Mouse (Mus musculus) forebrain, embryonic 13.5 days (tissue): ENCODE results near the gene Taar7e. TPM values are rescaled to one million over a fixed set of nuclear protein-coding genes. Genes with fewer than 3 reads are reported as not detected.
"Not testable (repeated sequence)": the region's sequence is repeated elsewhere in the genome, so short reads cannot be mapped to it uniquely, and the experiment has no call there.

Experiments used
- ATAC-seq: fragments of 200-750 bp; cut with Nextera tagmentation; 2 replicates; pipeline ENCODE4 v1.8.0; 2017
- H3K27ac ChIP-seq: fragments of 300-500 bp; sonication (generic); 2 replicates; pipeline ENCODE4 v1.5.1; 2015; ENCODE audit warnings: inconsistent platforms, mild to moderate bottlenecking, moderate library complexity
- H3K27me3 ChIP-seq: fragments of 300-500 bp; sonication (generic); 2 replicates; pipeline ENCODE4 v1.6.1; 2015; ENCODE audit warnings: mild to moderate bottlenecking, inconsistent platforms
- H3K36me3 ChIP-seq: fragments of 300-500 bp; sonication (generic); 2 replicates; pipeline ENCODE4 v1.6.1; 2015; ENCODE audit warnings: mild to moderate bottlenecking, inconsistent platforms; ENCODE audit not compliant: poor library complexity, severe bottlenecking
- H3K4me1 ChIP-seq: fragments of 300-500 bp; sonication (generic); 2 replicates; pipeline ENCODE4 v1.6.1; 2015; ENCODE audit warnings: inconsistent platforms
- H3K4me2 ChIP-seq: fragments of 300-500 bp; sonication (generic); 2 replicates; pipeline ENCODE4 v1.6.1; 2015; ENCODE audit warnings: inconsistent platforms, mild to moderate bottlenecking, moderate library complexity
- H3K4me3 ChIP-seq: fragments of 300-500 bp; sonication (generic); 2 replicates; pipeline ENCODE4 v1.5.1; 2015; ENCODE audit warnings: mild to moderate bottlenecking, inconsistent platforms
- H3K9ac ChIP-seq: fragments of 300-500 bp; sonication (generic); 2 replicates; pipeline ENCODE4 v1.6.1; 2015; ENCODE audit warnings: mild to moderate bottlenecking, inconsistent platforms
- H3K9me3 ChIP-seq: fragments of 300-500 bp; sonication (generic); replicated peaks from 2 replicates; pipeline ENCODE4 v1.6.1; 2016; ENCODE audit warnings: inconsistent platforms
- WGBS: fragments of 180-500 bp; shearing (Covaris S2); methylation state at CpG from one replicate; pipeline ENCODE4 v1.1.7; 2015; 5-methylcytosine and 5-hydroxymethylcytosine counted together
- polyA plus RNA-seq: library from polyadenylated mRNA; unstranded; fragments of >200 nt; fragmentation: Nextera tagmentation; extraction: Ambion mirVana; gene quantifications from 2 replicates; pipeline ENCODE4 v1.2.1, GENCODE M21; 2015

The Taar7e gene
- polyA plus RNA-seq, 1 experiment from 2014 or later: not detected

DNA sequence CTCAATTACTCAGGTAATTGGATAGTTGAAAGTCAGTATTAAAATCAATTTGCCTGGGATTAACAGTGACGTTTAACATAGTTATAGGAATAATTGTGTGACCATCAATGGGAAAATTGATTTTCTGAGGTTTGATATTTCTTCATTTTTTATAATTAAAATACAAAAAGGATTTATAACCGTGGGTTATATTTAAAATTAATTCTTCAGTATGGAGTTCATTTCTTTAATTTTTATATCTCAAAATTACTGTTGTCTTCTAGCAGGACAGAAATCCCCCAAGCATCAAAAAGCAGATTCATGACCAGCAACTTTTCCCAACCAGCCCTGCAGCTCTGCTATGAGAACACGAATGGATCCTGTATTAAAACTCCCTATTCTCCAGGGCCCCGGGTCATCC lies 38.8 kb downstream of the Taar7e start, which contains the start of gene Taar8a:
Taar8a (plus strand) TSS at position 301 of the 400 bp plus-strand sequence.
- not testable (repeated sequence) for H3K36me3 ChIP-seq, H3K9ac ChIP-seq, H3K27ac ChIP-seq, H3K27me3 ChIP-seq, H3K4me2 ChIP-seq, H3K4me3 ChIP-seq, H3K4me1 ChIP-seq, H3K9me3 ChIP-seq, ATAC-seq
- 84% methylated on average over 2 of the region's 4 CpGs for WGBS

DNA sequence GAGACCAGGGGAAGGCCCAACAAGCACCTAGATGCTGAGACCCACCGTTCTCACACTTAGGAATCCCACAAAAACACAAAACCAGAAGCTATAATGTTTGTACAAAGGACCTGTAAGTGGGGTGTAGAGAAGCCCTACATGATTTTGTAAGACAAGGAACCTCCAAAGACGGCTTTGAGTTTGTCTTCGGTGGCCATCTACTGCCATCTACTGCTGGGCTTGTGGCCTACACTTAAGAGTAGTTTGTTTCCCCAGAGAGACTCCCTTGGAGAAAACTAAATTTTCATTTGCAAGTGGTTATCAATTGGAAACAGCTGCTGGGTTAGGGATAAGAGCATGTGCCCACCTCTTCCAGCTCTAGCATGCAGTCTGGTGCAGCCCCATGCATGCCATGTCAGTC lies 42.8 kb downstream of the Taar7e start:
- Histone ChIP-seq H3K4me1 (no peaks in the 10 kb centered on the region), H3K4me2 (no peak overlapping the region), H3K4me3 (no peak overlapping the region), H3K27ac (no peak overlapping the region), H3K36me3 (no peaks in the 10 kb centered on the region), H3K27me3 (no peaks in the 10 kb centered on the region), H3K9me3 (no peaks in the 10 kb centered on the region), H3K9ac (no peak overlapping the region)
- peak; percentile 58 for ATAC-seq
- 47% methylated on average over 3 of the region's 3 CpGs for WGBS

DNA sequence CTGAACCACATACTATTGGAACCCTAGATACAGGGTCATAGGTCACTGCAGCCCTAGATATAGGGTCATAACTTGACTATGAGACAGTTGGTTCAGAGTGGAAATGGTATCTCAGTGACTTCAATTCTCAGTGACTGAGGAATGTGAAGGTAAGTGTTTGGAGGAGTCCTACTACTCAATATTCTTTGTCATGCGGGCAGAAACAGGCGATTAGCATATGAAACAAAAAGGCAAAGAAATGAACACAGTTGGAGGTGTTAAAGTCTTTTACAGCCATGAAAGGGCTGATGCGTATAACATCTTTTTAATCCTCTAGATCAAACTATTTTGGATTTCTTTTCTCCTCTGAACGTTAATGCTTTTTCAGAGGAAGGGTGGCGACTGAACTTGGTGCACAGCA lies 48.5 kb downstream of the Taar7e start:
- no peaks in the 10 kb centered on the region for H3K9me3 ChIP-seq
- H3K9ac ChIP-seq: no peak overlapping the region
- 32% methylated on average over 5 of the region's 5 CpGs for WGBS
- H3K4me3 ChIP-seq: no peak overlapping the region
- no peak overlapping the region for H3K4me2 ChIP-seq
- no peak for ATAC-seq
- no peak overlapping the region for H3K27ac ChIP-seq
- H3K27me3 ChIP-seq: no peaks in the 10 kb centered on the region
- H3K4me1 ChIP-seq: no peaks in the 10 kb centered on the region
- no peaks in the 10 kb centered on the region for H3K36me3 ChIP-seq

DNA sequence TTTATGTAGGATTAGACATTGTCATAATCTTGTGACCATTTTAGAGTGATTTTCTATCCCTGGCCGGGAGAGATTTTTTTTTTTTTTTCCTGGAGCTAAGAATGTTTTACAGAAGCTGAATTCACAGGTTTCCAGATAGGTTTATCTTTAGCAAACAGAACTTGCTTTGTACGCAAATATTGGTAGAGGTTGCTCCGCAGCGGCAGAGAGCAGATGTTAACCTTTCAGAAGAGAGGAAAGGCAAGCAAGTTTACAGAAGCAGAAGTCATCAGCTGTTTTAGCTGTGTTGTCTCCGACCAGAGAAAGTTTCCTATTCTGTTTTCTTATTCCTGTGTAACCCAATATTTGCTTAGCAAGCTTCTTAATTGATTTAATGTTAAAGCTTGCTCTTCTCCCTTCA lies 49.1 kb downstream of the Taar7e start:
- WGBS: 91% methylated on average over 5 of the region's 5 CpGs
- H3K4me3 ChIP-seq: no peak overlapping the region
- ATAC-seq: no peak

DNA sequence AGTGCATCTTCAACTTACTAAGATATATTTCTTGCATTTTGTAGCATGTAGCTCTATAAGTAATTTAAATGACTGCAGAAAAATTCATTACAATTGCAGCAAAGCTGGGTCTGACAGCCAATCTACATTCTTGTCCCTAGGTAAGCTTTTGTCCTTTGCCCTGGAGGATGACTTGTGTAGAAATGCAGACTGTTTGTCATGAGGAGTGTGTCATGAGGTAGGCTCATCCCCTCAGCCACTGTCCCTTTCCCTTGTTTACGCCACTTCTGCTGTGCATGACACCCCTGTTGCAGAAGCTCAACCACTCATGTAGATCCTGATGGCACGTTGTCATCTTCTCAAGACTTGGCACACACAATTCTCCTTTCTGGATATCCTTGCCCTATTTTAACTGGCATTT lies 49.8 kb downstream of the Taar7e start:
- WGBS: 86% methylated on average over 2 of the region's 2 CpGs
- Histone ChIP-seq H3K27me3 (no peaks in the 10 kb centered on the region), H3K36me3 (no peaks in the 10 kb centered on the region), H3K9me3 (no peaks in the 10 kb centered on the region), H3K27ac (no peak overlapping the region), H3K4me1 (no peaks in the 10 kb centered on the region), H3K9ac (no peak overlapping the region), H3K4me2 (no peak overlapping the region), H3K4me3 (no peak overlapping the region)
- no peak for ATAC-seq

More for the DNA sequence above, 49.1 kb downstream of the Taar7e start:
- Histone ChIP-seq H3K4me2 (no peak overlapping the region), H3K9me3 (no peaks in the 10 kb centered on the region), H3K36me3 (no peaks in the 10 kb centered on the region), H3K27me3 (no peaks in the 10 kb centered on the region), H3K27ac (no peak overlapping the region), H3K9ac (no peak overlapping the region), H3K4me1 (no peaks in the 10 kb centered on the region)

Other genes starting within 250 kb of the Taar7e start
- 15.9 and 16.7 TPM in 2 replicates for gene Slc18b1, start 240.6 kb upstream of the Taar7e start, polyA plus RNA-seq
- gene Vnn3, start 186.2 kb upstream of the Taar7e start, polyA plus RNA-seq: not detected in 2 replicates
- 0.14 TPM in 1 of 2 replicates, not detected in the other for gene Vnn1, start 142.9 kb upstream of the Taar7e start, polyA plus RNA-seq
- not detected in 2 replicates for gene Taar1, start 117.3 kb upstream of the Taar7e start, polyA plus RNA-seq
- gene Taar2, start 99.0 kb upstream of the Taar7e start, polyA plus RNA-seq: not detected in 2 replicates
- not detected in 2 replicates for gene Taar3, start 88.1 kb upstream of the Taar7e start, polyA plus RNA-seq
- gene Taar4, start 77.1 kb upstream of the Taar7e start, polyA plus RNA-seq: not detected in 2 replicates
- not detected in 2 replicates for gene Taar5, start 66.9 kb upstream of the Taar7e start, polyA plus RNA-seq
- not detected in 2 replicates for gene Taar6, start 52.0 kb upstream of the Taar7e start, polyA plus RNA-seq
- gene Taar7a, start 44.1 kb upstream of the Taar7e start, polyA plus RNA-seq: not detected in 2 replicates
- gene Taar7b, start 37.7 kb upstream of the Taar7e start, polyA plus RNA-seq: not detected in 2 replicates
- gene Taar7d, start 10.4 kb upstream of the Taar7e start, polyA plus RNA-seq: not detected in 2 replicates
- gene Taar7f, start 11.9 kb downstream of the Taar7e start, polyA plus RNA-seq: not detected in 2 replicates
- gene Taar8a, start 38.9 kb downstream of the Taar7e start, polyA plus RNA-seq: not detected in 2 replicates
- gene Taar8b, start 54.7 kb downstream of the Taar7e start, polyA plus RNA-seq: not detected in 2 replicates
- gene Taar8c, start 64.3 kb downstream of the Taar7e start, polyA plus RNA-seq: not detected in 2 replicates
- not detected in 2 replicates for gene Taar9, start 71.9 kb downstream of the Taar7e start, polyA plus RNA-seq
- gene Stx7, start 111.7 kb downstream of the Taar7e start, polyA plus RNA-seq: 179 TPM in 2 replicates
- gene Moxd1, start 185.9 kb downstream of the Taar7e start, polyA plus RNA-seq: 0.88 and 1.4 TPM in 2 replicates